Mouse (Mus musculus): ENCODE measurements around the gene Il27.

DNA sequence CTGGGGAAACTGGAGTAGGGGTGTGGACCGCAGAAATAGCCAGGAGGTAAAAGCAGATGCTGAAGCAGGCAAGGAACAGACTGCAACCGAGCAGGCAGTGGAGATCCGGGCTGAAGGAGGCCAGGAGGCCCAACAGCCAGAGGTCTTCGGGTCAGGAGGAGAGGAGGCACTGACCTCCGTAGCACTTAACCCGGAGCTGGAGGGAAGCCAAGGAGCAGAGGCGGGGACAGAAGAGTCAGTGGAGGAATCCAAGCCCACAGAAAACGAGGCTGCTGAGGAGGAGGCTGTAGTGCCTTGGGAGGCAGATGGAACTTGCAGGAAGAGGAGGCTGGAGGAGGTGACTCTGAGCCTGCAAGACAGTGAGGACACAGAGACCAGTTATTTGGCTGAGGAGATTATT is 7.9 kb downstream of the Il27 start:
- TF ChIP-seq CTCF (IDR thresholded peaks at IDR 0.05; ENCODE audit: borderline replicate concordance, insufficient read depth, low read length), result no peak
- no peak for TF ChIP-seq POLR2A (IDR thresholded peaks at IDR 0.05; ENCODE audit: low read depth, low read length)

Data from embryonic fibroblast, embryonic 13.5 days (primary cell).